Mouse (Mus musculus) heart, adult 2 months (tissue): ENCODE data around the gene Plekha1. TPM values are rescaled to one million over a fixed set of nuclear protein-coding genes. Genes with fewer than 3 reads are reported as not detected.
A peak's percentile ranks its signal among the peaks of the same experiment; 100 is the strongest.

Source experiments
- DNase-seq, 2 experiments: peaks; one replicate each; pipeline ENCODE4 v3.0.0; 2021
- H3K27ac ChIP-seq: fragments of 200-600 bp; 2 replicates; pipeline ENCODE4 v1.8.1; 2022
- H3K27me3 ChIP-seq: fragments of 200-500 bp; 2 replicates; pipeline ENCODE4 v1.6.1; 2012; ENCODE audit warnings: mild to moderate bottlenecking, low read length, inconsistent platforms, mixed read lengths; ENCODE audit not compliant: control insufficient read depth, insufficient read depth
- H3K36me3 ChIP-seq: fragments of 200-500 bp; 2 replicates; pipeline ENCODE4 v1.6.1; 2012; ENCODE audit warnings: low read length, inconsistent platforms; ENCODE audit not compliant: control insufficient read depth, insufficient read depth
- H3K4me1 ChIP-seq: fragments of 200-500 bp; 2 replicates; pipeline ENCODE4 v1.6.1; 2011; ENCODE audit warnings: low read length; ENCODE audit not compliant: control insufficient read depth, insufficient read depth
- H3K4me3 ChIP-seq: fragments of 200-600 bp; 2 replicates; pipeline ENCODE4 v1.8.1; 2022
- H3K79me2 ChIP-seq: fragments of 200-500 bp; replicated peaks from 2 replicates; pipeline ENCODE4 v1.6.1; 2012; ENCODE audit warnings: mild to moderate bottlenecking, inconsistent platforms, low read length, moderate library complexity, mixed read lengths; ENCODE audit not compliant: control insufficient read depth, insufficient read depth
- H3K9ac ChIP-seq: fragments of 200-500 bp; 2 replicates; pipeline ENCODE4 v1.6.1; 2012; ENCODE audit warnings: low read depth, mild to moderate bottlenecking, control low read depth, inconsistent platforms, low read length, mixed read lengths
- CTCF ChIP-seq: fragments of 200-600 bp; IDR thresholded peaks from 2 replicates; pipeline ENCODE4 v1.8.1; 2022; ENCODE audit warnings: antibody characterized with exemption, mild to moderate bottlenecking, moderate library complexity
- EP300 ChIP-seq: fragments of 200-500 bp; IDR thresholded peaks from 2 replicates; pipeline ENCODE4 v1.6.1; 2011; ENCODE audit warnings: low read depth, low read length, control low read depth; ENCODE audit not compliant: insufficient read depth
- POLR2A ChIP-seq: fragments of 200-500 bp; IDR thresholded peaks from 2 replicates; pipeline ENCODE4 v1.6.1; 2011; ENCODE audit warnings: mild to moderate bottlenecking, low read depth, low read length, control low read depth; ENCODE audit not compliant: insufficient read depth
- WGBS: fragments of 180-500 bp; shearing (Covaris S2); methylation state at CpG from one replicate; pipeline ENCODE4 v1.1.7; 2018; 5-methylcytosine and 5-hydroxymethylcytosine counted together
- intact Hi-C: fragments of 180-260 bp; cut with DNase I; formaldehyde crosslinking; loops from one replicate; pipeline ENCODE4 v1.15.1; 2025
- polyA plus RNA-seq: library from polyadenylated mRNA; depleted of rRNA; stranded (reverse); fragments of >200 nt; gene quantifications from 2 replicates; pipeline ENCODE4 v1.2.3, GENCODE M21; 2012
- total RNA-seq, 2 experiments: library from RNA; stranded (reverse); gene quantifications; 2 replicates each; pipeline ENCODE4 v1.2.3; 2021

Gene Plekha1
- total and polyA plus RNA-seq, 3 experiments = 33.3 to 41.3 (median 40.0) TPM

DNA sequence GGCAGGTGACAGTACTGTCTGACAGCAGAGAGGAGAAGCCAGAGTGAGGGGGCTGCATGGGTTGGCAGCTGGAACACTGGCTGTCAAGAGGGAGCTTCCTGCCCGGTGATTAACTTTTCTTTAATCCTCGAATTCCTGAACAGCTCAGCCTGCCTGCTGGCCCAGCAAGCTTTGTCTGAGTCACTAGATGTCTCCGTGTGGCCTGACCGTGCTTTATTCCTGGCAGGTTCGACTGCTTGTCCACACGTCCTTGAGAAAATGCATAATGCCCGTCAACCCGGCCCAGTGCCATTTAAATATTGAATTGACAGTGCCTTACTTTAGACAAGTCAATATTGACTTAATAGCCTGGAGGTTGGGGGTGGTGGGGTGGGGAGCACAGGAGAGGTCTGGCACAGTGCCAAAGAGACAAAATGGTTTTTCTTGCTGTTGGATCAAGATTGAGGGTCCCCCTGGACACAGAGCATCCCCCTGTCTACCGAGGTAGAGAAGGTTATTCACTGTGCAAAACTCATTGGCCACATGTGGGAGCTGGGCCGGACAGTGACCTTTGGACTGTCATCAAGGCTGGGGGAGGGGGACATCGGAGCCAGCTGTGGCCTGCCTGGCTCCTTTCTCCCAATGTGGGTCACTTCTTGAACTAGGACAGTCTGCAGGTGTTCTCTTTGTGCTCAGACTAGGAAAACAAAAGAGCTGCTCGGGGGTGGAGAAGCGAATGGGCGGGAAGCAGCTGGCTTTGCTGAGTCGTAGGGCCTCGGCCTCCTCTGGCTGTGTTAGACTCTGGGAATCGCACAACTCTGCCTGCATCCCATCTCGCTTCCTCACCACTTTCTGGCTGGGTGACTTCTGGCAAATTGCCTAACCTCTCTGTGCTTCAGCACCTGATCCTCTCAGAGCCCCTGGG, 30.3 kb upstream of the Plekha1 start:
- Histone ChIP-seq H3K27me3 (no peaks in the 10 kb centered on the region), H3K79me2 (no peaks in the 10 kb centered on the region), H3K9ac (no peak overlapping the region), H3K36me3 (no peaks in the 10 kb centered on the region), H3K4me1 (peaks cover 10% of the 10 kb centered on the region), H3K27ac (no peak overlapping the region), H3K4me3 (no peak overlapping the region)
- peak in 1 of 2 experiments; percentile 24 for DNase-seq
- WGBS = 22% methylated on average over 18 of the region's 18 CpGs
- TF ChIP-seq CTCF (no peak), EP300 (no peak), POLR2A (no peak)
- intact Hi-C loops = no loop called here

DNA sequence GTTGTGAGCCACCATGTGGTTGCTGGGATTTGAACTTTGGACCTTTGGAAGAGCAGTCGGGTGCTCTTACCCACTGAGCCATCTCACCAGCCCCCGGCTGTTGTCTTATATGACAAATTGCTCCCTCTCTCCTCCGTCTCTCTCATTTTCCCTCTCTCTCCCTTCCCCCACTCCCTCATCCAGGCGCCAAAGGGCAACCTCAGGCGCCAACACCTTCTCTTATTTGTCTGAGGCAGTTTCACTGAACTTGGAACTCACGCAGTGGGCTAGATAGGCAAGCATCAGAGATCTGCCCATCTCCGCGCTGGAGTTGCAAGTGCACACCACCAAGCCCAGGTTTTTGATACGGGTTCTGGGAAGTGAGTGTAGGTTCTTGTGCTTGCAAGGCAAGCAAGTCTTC, 29.5 kb upstream of the Plekha1 start:
- H3K27ac ChIP-seq = no peak overlapping the region
- 92% methylated on average over 9 of the region's 9 CpGs for WGBS
- no peak for DNase-seq

DNA sequence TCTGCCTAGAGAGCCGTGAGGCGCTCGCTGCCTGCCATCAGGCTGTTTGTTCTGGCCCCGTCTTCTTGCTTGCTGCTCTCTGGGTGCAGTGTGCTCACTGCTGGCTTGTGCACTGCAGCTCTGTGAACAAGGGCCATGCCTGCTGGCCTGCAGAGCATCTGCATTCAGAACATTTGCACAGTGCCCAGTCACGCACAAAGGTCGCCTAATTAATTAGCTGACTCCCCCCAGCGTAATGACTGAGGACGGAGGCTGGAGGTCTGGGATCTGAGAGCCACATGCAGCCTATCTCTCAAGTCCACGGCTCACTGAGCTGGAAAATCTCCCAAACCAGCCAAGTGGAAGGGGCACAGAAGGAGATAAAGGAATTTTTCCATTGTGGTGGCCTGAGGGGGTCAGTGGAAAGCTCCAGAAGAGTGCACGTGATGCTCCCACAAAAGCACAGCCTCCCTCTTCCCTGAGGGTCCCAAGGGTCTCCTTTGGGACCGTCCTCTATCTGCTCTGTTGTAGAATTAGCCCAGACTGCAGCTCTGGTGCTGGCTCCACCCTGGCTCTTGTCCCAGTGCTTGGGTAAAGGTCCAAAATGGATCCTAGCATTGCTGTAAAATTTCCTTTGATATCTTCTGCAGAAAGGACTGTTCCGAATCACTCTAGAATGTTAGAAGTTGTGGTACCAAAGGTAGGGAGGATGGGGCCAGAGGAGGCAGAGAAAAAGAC, 27.5 kb upstream of the Plekha1 start:
- Histone ChIP-seq H3K4me1 (peaks cover 10% of the 10 kb centered on the region), H3K36me3 (no peaks in the 10 kb centered on the region), H3K79me2 (no peaks in the 10 kb centered on the region), H3K4me3 (no peak overlapping the region), H3K27me3 (no peaks in the 10 kb centered on the region), H3K9ac (no peak overlapping the region), H3K27ac (no peak overlapping the region)
- DNase-seq = no peak
- intact Hi-C loops = no loop called here
- TF ChIP-seq POLR2A (no peak), CTCF (no peak), EP300 (no peak)
- 43% methylated on average over 12 of the region's 12 CpGs for WGBS

More for the DNA sequence above, 29.5 kb upstream of the Plekha1 start:
- peaks cover 10% of the 10 kb centered on the region for H3K4me1 ChIP-seq
- no peaks in the 10 kb centered on the region for H3K36me3 ChIP-seq
- no peaks in the 10 kb centered on the region for H3K27me3 ChIP-seq
- H3K9ac ChIP-seq = no peak overlapping the region
- TF ChIP-seq POLR2A (no peak), EP300 (no peak), CTCF (no peak)
- H3K4me3 ChIP-seq = no peak overlapping the region
- no peaks in the 10 kb centered on the region for H3K79me2 ChIP-seq
- intact Hi-C loops = no loop called here

DNA sequence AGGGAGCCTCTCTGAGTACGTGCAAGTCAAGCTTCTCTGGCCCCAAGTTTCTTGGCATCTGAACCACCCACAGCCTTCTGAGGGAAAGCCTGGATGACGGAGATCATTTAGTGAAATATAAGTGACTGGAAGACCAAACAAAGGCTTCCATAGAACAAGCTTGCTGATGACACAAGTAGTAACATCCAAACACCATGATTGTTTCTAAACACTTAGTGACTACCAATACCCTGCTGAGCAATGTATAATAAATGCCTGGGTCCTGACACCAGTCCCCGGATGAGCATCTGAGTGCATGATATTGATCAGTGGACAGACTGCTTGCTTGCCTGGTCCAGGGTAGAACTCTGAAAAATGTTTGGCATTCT, 26.9 kb upstream of the Plekha1 start:
- Histone ChIP-seq H3K79me2 (no peaks in the 10 kb centered on the region), H3K9ac (no peak overlapping the region), H3K4me1 (peaks cover 10% of the 10 kb centered on the region), H3K4me3 (no peak overlapping the region), H3K36me3 (no peaks in the 10 kb centered on the region), H3K27ac (no peak overlapping the region), H3K27me3 (no peaks in the 10 kb centered on the region)
- WGBS = 72% methylated on average over 3 of the region's 3 CpGs
- intact Hi-C loops = no loop called here
- no peak for TF ChIP-seq CTCF
- no peak for TF ChIP-seq POLR2A
- no peak for TF ChIP-seq EP300
- DNase-seq = no peak

GRCm38 (mm10) chr7:130839380-130840100, 26.0 kb upstream of the Plekha1 start:
- Histone ChIP-seq H3K27me3 (no peaks in the 10 kb centered on the region), H3K4me1 (peaks cover 10% of the 10 kb centered on the region), H3K27ac (no peak overlapping the region), H3K79me2 (no peaks in the 10 kb centered on the region), H3K4me3 (no peak overlapping the region), H3K36me3 (no peaks in the 10 kb centered on the region), H3K9ac (no peak overlapping the region)
- intact Hi-C loops = no loop called here
- TF ChIP-seq EP300 (no peak), CTCF (no peak), POLR2A (no peak)
- DNase-seq = no peak
- WGBS = 94% methylated on average over 12 of the region's 12 CpGs
